Mouse (Mus musculus) bone marrow, adult 2 months (tissue): Measurements from ENCODE around the gene Gm5580.

ENCODE experiments used
- CTCF ChIP-seq: fragments of 200-500 bp; IDR thresholded peaks from 2 replicates; pipeline ENCODE4 v1.5.1; 2011; ENCODE audit warnings: low read length, control low read depth; ENCODE audit not compliant: control insufficient read depth, insufficient read depth
- POLR2A ChIP-seq: fragments of 200-500 bp; IDR thresholded peaks from 2 replicates; pipeline ENCODE4 v1.6.1; 2011; ENCODE audit warnings: low read depth, mild to moderate bottlenecking, control low read depth, low read length, borderline replicate concordance; ENCODE audit not compliant: control insufficient read depth

DNA sequence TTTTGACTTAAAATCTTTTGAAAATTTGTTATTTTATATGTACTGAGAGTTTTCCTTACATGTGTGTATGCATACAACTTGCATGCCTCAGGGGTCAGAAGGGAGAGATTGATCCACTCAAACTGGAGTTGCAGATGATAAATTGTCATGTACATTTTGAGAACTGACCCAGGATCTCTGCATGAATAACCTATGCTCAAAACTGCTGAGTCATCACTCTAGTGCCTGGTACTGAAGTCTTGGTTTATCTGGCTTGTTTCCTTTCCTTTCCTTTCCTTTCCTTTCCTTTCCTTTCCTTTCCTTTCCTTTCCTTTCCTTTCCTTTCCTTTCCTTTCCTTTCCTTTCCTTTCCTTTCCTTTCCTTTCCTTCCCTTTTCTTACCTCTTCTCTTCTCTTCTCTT is 36.1 kb upstream of the Gm5580 start:
- TF ChIP-seq CTCF = no peak
- TF ChIP-seq POLR2A = no peak
